28 mouse cellular contexts compared by ENCODE assay signal in the genomic region with DNA sequence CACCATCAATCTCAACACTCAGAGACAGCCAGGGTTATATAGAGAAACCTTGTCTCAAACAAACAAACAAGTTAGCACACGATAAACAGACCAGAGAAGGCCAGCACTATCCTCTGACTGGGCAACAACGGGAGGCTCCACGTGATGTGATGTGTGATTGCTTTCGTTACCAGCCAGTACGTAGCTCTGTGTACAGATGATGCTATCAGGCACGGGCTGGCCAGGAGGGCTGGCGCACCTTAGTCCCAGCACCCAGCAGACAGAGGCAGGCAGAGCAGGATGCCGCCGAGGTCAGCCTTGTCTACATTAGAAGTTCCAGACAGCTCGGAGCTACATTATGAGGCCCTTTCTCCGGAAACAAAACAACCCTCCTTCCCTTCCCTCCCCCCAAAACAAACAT. TPM values are rescaled to one million over a fixed set of nuclear protein-coding genes. Genes with fewer than 3 reads are reported as not detected.
DNase-seq lines count a peak whose midpoint lies in the region; ATAC-seq and TF ChIP-seq lines count a peak whose summit lies in the region.
"Had no signal": no experiment of that assay in that cellular context is flagged by ENCODE, and none has a peak within 500 bp of the region (broad histone marks: within the 10 kb centered on the region; RNA-seq: fewer than 3 reads in every experiment).

No protein-coding gene starts in this region.

- 74% methylated on average over 11 of the region's 11 CpGs for WGBS in stomach, postnatal 0 days

- TF ChIP-seq CTCF in E14TG2a.4 (conservative IDR thresholded peaks at IDR 0.05; ENCODE audit: low read length) = no peak
- no peak for TF ChIP-seq CTCF in stomach, postnatal 0 days (IDR thresholded peaks at IDR 0.05; ENCODE audit: low read depth)

- TF ChIP-seq EP300 in stomach, postnatal 0 days (optimal IDR thresholded peaks at IDR 0.05) = no peak

- no peaks in the 10 kb centered on the region for H3K27me3 ChIP-seq in E14TG2a.4 (ENCODE audit: insufficient read depth, low read length)
- no peaks in the 10 kb centered on the region for H3K27me3 ChIP-seq in stomach, postnatal 0 days (ENCODE audit: control insufficient read depth, insufficient read depth, low read length)
- H3K27me3 ChIP-seq: CH12.LX, Patski had no signal

- no peak overlapping the region for H3K4me2 ChIP-seq in stomach, postnatal 0 days (replicated peaks; ENCODE audit: low read depth)

- ATAC-seq in stomach, postnatal 0 days (ENCODE audit: low FRiP score, low TSS enrichment) = peak; percentile 39; the same call in 1 of the 2 replicates
- ATAC-seq: activated CD4-positive, CD25-positive, alpha-beta regulatory T cell, adult 4 months; CD4-positive, CD25-positive, alpha-beta regulatory T cell, adult 4 months; Patski had no signal

- H3K4me3 ChIP-seq in E14TG2a.4 (replicated peaks; ENCODE audit: low read length) = peak overlapping the region; percentile 70
- no peak overlapping the region for H3K4me3 ChIP-seq in stomach, postnatal 0 days (ENCODE audit: low read depth, low read length)

- peaks cover 47% of the 10 kb centered on the region for H3K36me3 ChIP-seq in E14TG2a.4 (ENCODE audit: insufficient read depth, low read length)
- H3K36me3 ChIP-seq in stomach, postnatal 0 days (ENCODE audit: control insufficient read depth, insufficient read depth, low read length) = peaks cover 19% of the 10 kb centered on the region

- peaks cover 91% of the 10 kb centered on the region for H3K4me1 ChIP-seq in E14TG2a.4 (replicated peaks; ENCODE audit: low read depth, low read length)
- H3K4me1 ChIP-seq in stomach, postnatal 0 days (replicated peaks; ENCODE audit: control insufficient read depth, insufficient read depth) = no peaks in the 10 kb centered on the region

- intact Hi-C loops in gastrocnemius, postnatal 36 days (cut with DNase I) = no loop called here

- peaks cover 21% of the 10 kb centered on the region for H3K9me3 ChIP-seq in E14TG2a.4 (ENCODE audit: low read length)
- no peaks in the 10 kb centered on the region for H3K9me3 ChIP-seq in stomach, postnatal 0 days (ENCODE audit: control insufficient read depth, low read length)
- H3K9me3 ChIP-seq: G1E had no signal

- H3K9ac ChIP-seq in stomach, postnatal 0 days (ENCODE audit: low read length) = no peak overlapping the region

- no peak overlapping the region for H3K27ac ChIP-seq in stomach, postnatal 0 days (replicated peaks)

- peak; percentile 53 for DNase-seq in urinary bladder, postnatal 14 days (ENCODE audit: low spot score)
- DNase-seq in urinary bladder, postnatal 10 days (ENCODE audit: low spot score) = no peak
- DNase-seq in stomach, postnatal 0 days (ENCODE audit: low spot score) = no peak
- DNase-seq in thymus, postnatal 14 days = no peak
- DNase-seq in gastrocnemius, postnatal 36 days = no peak
- DNase-seq: adrenal gland, adult 2 months; adrenal gland, adult 8-10 months; adrenal gland, postnatal 10 days; adrenal gland, postnatal 14 days; adrenal gland, postnatal 25 days; adrenal gland, postnatal 36 days; B cell, adult 2 months; cerebellum, adult 11 months; cerebellum, adult 11-12 months; cerebellum, adult 18-20 months; cerebellum, adult 2 months had no signal

RNA-seq across cellular contexts. Expression of a gene that starts 23.4 kb away (rescaled TPM):
- 110 and 118 TPM in 2 replicates for polyA plus RNA-seq in stomach, postnatal 0 days (2015; fragmentation: Nextera tagmentation; extraction: Ambion mirVana)
- 1 to 10 TPM; 4.9 to 5.2 TPM for total RNA-seq in gastrocnemius, postnatal 36 days (2021)

RNA-seq across cellular contexts. Expression of a gene that starts 24.5 kb away (rescaled TPM):
- 14.2 and 16.1 TPM in 2 replicates for polyA plus RNA-seq in stomach, postnatal 0 days (2015; fragmentation: Nextera tagmentation; extraction: Ambion mirVana)
- total RNA-seq in gastrocnemius, postnatal 36 days (2021) = 10 to 100 TPM; 15.9 to 17.4 TPM

RNA-seq across cellular contexts. Expression of a gene that starts 25.4 kb away (rescaled TPM):
- 36.4 and 41.7 TPM in 2 replicates for polyA plus RNA-seq in stomach, postnatal 0 days (2015; fragmentation: Nextera tagmentation; extraction: Ambion mirVana)
- 10 to 100 TPM; 18.8 to 21.4 TPM for total RNA-seq in gastrocnemius, postnatal 36 days (2021)

RNA-seq across cellular contexts. Expression of a gene that starts 53.6 kb away (rescaled TPM):
- polyA plus RNA-seq in stomach, postnatal 0 days (2015; fragmentation: Nextera tagmentation; extraction: Ambion mirVana) = 0.05 TPM in 1 of 2 replicates, not detected in the other
- total RNA-seq in gastrocnemius, postnatal 36 days (2021) = not detected
- total RNA-seq: adrenal gland, adult 18-20 months; adrenal gland, adult 2 months; adrenal gland, adult 8-10 months; adrenal gland, postnatal 10 days; adrenal gland, postnatal 14 days; adrenal gland, postnatal 25 days; adrenal gland, postnatal 36 days; adrenal gland, postnatal 4 days; CH12.LX; ES-E14; G1E; MEL had no signal
- polyA plus RNA-seq: activated CD4-positive, CD25-positive, alpha-beta regulatory T cell, adult 4 months; adrenal gland, adult 2 months; brain, embryonic 14.5 days; C2C12; CD4-positive, CD25-positive, alpha-beta regulatory T cell, adult 4 months; cerebellum, adult 2 months; G1E had no signal

RNA-seq across cellular contexts. Expression of a gene that starts 58.6 kb away (rescaled TPM):
- 0.06 and 0.15 TPM in 2 replicates for polyA plus RNA-seq in stomach, postnatal 0 days (2015; fragmentation: Nextera tagmentation; extraction: Ambion mirVana)
- not detected for total RNA-seq in gastrocnemius, postnatal 36 days (2021)
- total RNA-seq: adrenal gland, adult 18-20 months; adrenal gland, adult 2 months; adrenal gland, adult 8-10 months; adrenal gland, postnatal 14 days; adrenal gland, postnatal 36 days; ES-E14; MEL had no signal
- polyA plus RNA-seq: activated CD4-positive, CD25-positive, alpha-beta regulatory T cell, adult 4 months; adrenal gland, adult 2 months; C2C12; CD4-positive, CD25-positive, alpha-beta regulatory T cell, adult 4 months; G1E; Patski had no signal
